Mouse (Mus musculus) kidney, adult 2 months (tissue): Measurements from ENCODE around the gene Zfp768.

Experiments used
- CTCF ChIP-seq: fragments of 200-500 bp; conservative IDR thresholded peaks from 2 replicates; pipeline ENCODE4 v1.5.1; 2011; ENCODE audit warnings: low read depth, mild to moderate bottlenecking, control low read depth, low read length, moderate library complexity, mixed read lengths; ENCODE audit not compliant: insufficient read depth, insufficient read length
- POLR2A ChIP-seq: fragments of 200-500 bp; IDR thresholded peaks from one replicate; pipeline ENCODE4 v1.6.1; 2011; ENCODE audit warnings: low read depth, low read length, control low read depth

DNA sequence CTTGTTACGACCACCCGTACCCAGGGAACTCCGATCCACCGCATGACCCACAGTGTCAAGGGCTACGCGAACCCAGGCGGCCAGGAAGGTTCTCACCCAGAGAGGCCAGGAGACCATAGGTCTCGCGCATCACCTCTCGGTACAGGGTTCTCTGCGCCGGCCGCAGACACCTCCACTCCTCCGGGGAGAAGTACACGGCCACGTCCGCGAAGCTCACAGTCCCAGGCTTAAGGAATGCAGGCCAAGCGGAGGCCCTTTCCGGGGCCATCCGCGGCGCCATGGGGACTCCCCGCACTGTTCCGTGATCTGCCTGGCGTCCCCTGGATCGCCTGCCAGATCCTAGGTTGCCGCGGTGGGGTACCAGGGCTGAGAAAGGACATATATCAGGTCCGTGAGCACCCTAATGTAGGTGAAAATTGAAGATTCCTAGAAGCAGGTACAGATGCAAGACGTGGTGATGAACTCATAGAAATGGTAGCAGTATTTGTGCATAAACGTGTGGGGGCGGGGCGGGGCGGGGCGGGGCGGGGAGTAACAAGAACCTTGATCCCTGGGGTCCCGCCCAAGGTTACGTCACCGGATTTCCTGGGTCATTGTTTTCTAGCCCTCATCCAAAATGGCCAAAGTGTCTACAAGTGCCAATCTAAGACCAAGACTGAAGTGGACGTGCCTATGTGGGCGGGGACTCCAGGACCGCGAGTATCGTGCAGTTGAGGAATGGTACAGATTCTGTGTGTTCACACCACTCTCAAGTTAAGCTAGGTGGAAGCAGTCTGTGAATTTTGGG, 48.0 kb upstream of the Zfp768 start, which contains the start of gene E430018J23Rik:
- TF ChIP-seq CTCF (no peak), POLR2A (peak; percentile 35)
